Mouse (Mus musculus): ENCODE data around the gene Dhps.

- no peak for TF ChIP-seq GATA1 (IDR thresholded peaks at IDR 0.05; ENCODE audit: low read length)
- TF ChIP-seq TAL1 (IDR thresholded peaks at IDR 0.05; ENCODE audit: low read length) = no peak
Measured at GRCm38 (mm10) chr8:85095051-85095450, 23.5 kb downstream of the Dhps start.

Measured in erythroblast, embryonic 14.5 days (primary cell).